ENCODE assay signal across 13 mouse cellular contexts in the genomic region with DNA sequence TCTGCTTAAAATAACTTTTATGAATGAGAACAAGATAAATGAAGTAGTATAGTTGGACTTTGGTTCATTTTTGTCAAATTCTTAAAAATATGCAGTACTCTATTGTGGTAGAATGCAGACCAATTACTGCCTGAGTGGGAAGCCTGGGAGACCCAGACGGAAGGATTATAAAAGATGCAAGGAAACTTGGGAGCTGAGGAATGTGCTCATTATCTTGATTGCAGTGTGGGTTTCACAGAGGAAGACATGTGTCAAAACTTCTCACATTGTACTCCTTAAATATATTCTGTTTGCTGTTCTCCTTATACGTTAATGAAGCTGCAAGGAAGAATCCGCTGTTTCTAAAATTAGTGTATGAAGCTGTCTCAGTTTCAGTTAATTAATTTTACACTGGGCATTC.
"Had no signal": no experiment of that assay in that cellular context is flagged by ENCODE, and none has a peak within 500 bp of the region (broad histone marks: within the 10 kb centered on the region; RNA-seq: fewer than 3 reads in every experiment).

No protein-coding gene starts in this region.

- H3K36me3 ChIP-seq: kidney, embryonic 15.5 days; limb, embryonic 13.5 days; midbrain, embryonic 13.5 days; stomach, embryonic 15.5 days had no signal

- H3K4me2 ChIP-seq: kidney, embryonic 15.5 days; limb, embryonic 13.5 days; midbrain, embryonic 13.5 days; stomach, embryonic 15.5 days had no signal

- H3K4me1 ChIP-seq: kidney, embryonic 15.5 days; limb, embryonic 13.5 days; midbrain, embryonic 13.5 days; stomach, embryonic 15.5 days had no signal

- ATAC-seq: lung, postnatal 0 days; midbrain, embryonic 13.5 days had no signal

- H3K4me3 ChIP-seq: kidney, embryonic 15.5 days; limb, embryonic 13.5 days; midbrain, embryonic 13.5 days; stomach, embryonic 15.5 days had no signal

- H3K27me3 ChIP-seq: kidney, embryonic 15.5 days; limb, embryonic 13.5 days; midbrain, embryonic 13.5 days; stomach, embryonic 15.5 days had no signal

- H3K9ac ChIP-seq: kidney, embryonic 15.5 days; limb, embryonic 13.5 days; liver, embryonic 14.5 days; midbrain, embryonic 13.5 days; stomach, embryonic 15.5 days had no signal

- DNase-seq: kidney, adult 2 months; kidney, postnatal 14 days; layer of hippocampus, adult 9-11 months; layer of hippocampus, postnatal 36 days; left cerebral cortex, postnatal 4 days; lung, adult 2 months; lung, postnatal 36 days had no signal

- H3K9me3 ChIP-seq: kidney, embryonic 15.5 days; limb, embryonic 13.5 days; midbrain, embryonic 13.5 days; stomach, embryonic 15.5 days had no signal

- H3K27ac ChIP-seq: kidney, embryonic 15.5 days; limb, embryonic 13.5 days; liver, embryonic 14.5 days; midbrain, embryonic 13.5 days; stomach, embryonic 15.5 days had no signal
